Mouse (Mus musculus) hindbrain, embryonic 13.5 days (tissue): ENCODE results near the gene Prpf19. TPM values are rescaled to one million over a fixed set of nuclear protein-coding genes. Genes with fewer than 3 reads are reported as not detected.
A peak's percentile ranks its signal among the peaks of the same experiment; 100 is the strongest.

Experiments used
- ATAC-seq: fragments of 200-750 bp; cut with Nextera tagmentation; 2 replicates; pipeline ENCODE4 v1.8.0; 2017; ENCODE audit warnings: moderate TSS enrichment; ENCODE audit not compliant: low FRiP score
- H3K27ac ChIP-seq: fragments of 300-500 bp; sonication (generic); 2 replicates; pipeline ENCODE4 v1.5.1; 2015; ENCODE audit warnings: inconsistent platforms, mild to moderate bottlenecking, moderate library complexity
- H3K27me3 ChIP-seq: fragments of 300-500 bp; sonication (generic); 2 replicates; pipeline ENCODE4 v1.6.1; 2015; ENCODE audit warnings: mild to moderate bottlenecking, inconsistent platforms
- H3K36me3 ChIP-seq: fragments of 300-500 bp; sonication (generic); 2 replicates; pipeline ENCODE4 v1.6.1; 2015; ENCODE audit warnings: mild to moderate bottlenecking, inconsistent platforms
- H3K4me1 ChIP-seq: fragments of 300-500 bp; sonication (generic); replicated peaks from 2 replicates; pipeline ENCODE4 v1.6.1; 2015; ENCODE audit warnings: inconsistent platforms
- H3K4me2 ChIP-seq: fragments of 300-500 bp; sonication (generic); 2 replicates; pipeline ENCODE4 v1.6.1; 2015; ENCODE audit warnings: inconsistent platforms, mild to moderate bottlenecking, moderate library complexity
- H3K4me3 ChIP-seq: fragments of 300-500 bp; sonication (generic); 2 replicates; pipeline ENCODE4 v1.5.1; 2015; ENCODE audit warnings: mild to moderate bottlenecking, inconsistent platforms
- H3K9ac ChIP-seq: fragments of 300-500 bp; sonication (generic); 2 replicates; pipeline ENCODE4 v1.6.1; 2015; ENCODE audit warnings: mild to moderate bottlenecking, inconsistent platforms
- H3K9me3 ChIP-seq: fragments of 300-500 bp; sonication (generic); 2 replicates; pipeline ENCODE4 v1.6.1; 2016; ENCODE audit warnings: inconsistent platforms
- WGBS: fragments of 180-500 bp; shearing (Covaris S2); methylation state at CpG from one replicate; pipeline ENCODE4 v1.1.7; 2015; 5-methylcytosine and 5-hydroxymethylcytosine counted together
- polyA plus RNA-seq: library from polyadenylated mRNA; unstranded; fragments of >200 nt; fragmentation: Nextera tagmentation; extraction: Ambion mirVana; gene quantifications from 2 replicates; pipeline ENCODE4 v1.2.1, GENCODE M21; 2015

Prpf19 gene
- polyA plus RNA-seq, 1 experiment from 2014 or later: 40.2 TPM

DNA sequence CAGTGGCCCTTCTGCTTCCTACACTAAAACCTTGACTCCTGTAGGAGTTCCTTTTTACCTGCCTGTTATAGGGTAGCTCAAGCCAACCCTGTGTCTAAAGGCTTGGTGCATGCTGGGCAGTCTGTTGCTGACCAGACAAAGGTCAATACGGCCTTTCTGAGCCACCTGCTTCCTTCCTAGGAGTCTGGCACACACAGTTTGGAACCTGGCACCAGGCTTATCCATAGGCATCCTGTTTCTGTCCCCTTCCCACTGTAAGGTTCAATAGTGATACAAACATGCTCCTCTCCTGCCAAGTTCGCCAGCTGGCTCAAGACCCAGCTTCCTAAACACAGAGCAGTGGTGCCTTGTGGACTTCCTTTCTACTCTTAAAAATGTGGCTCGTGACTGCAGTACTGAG is 51.5 kb downstream of the Prpf19 start:
- ATAC-seq: no peak
- Histone ChIP-seq H3K4me2 (peak overlapping the region; percentile 100; the same call in 1 of the 2 replicates), H3K9ac (peak overlapping the region; percentile 91), H3K9me3 (no peaks in the 10 kb centered on the region), H3K4me3 (peak overlapping the region; percentile 72; the same call in 1 of the 2 replicates), H3K4me1 (peaks cover 33% of the 10 kb centered on the region), H3K27ac (no peak overlapping the region), H3K36me3 (peaks cover 44% of the 10 kb centered on the region), H3K27me3 (0 out of 2 replicates have a peak, but pooled peaks cover 6% of the 10 kb centered on the region)
- 91% methylated on average over 3 of the region's 3 CpGs for WGBS

DNA sequence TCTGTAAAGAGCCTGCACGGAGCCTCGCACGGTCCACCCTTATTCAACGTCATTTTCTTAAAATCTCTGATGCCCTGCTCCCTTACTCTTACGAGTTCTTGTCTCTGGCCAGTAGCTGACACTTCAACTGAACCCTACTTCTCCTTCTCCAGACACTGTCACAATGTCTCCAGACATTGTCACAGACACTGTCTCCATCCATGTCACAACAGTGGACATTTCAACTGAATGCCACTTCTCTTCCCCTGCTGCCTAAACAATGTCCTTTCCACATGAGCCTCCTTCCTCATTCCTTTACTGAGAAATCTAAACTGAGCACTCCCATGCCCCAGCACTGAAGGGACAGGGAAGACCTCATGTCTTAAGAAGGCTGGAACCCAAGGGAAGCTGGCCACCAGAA is 52.2 kb downstream of the Prpf19 start:
- peak overlapping the region; percentile 100 for H3K4me2 ChIP-seq
- H3K27ac ChIP-seq: no peak overlapping the region
- no peaks in the 10 kb centered on the region for H3K9me3 ChIP-seq
- WGBS: 86% methylated on average over 5 of the region's 5 CpGs
- peaks cover 37% of the 10 kb centered on the region for H3K4me1 ChIP-seq
- H3K4me3 ChIP-seq: peak overlapping the region; percentile 72
- no peak for ATAC-seq
- 0 out of 2 replicates have a peak, but pooled peaks cover under 1% of the 10 kb centered on the region for H3K27me3 ChIP-seq
- H3K36me3 ChIP-seq: peaks cover 39% of the 10 kb centered on the region
- peak overlapping the region; percentile 91 for H3K9ac ChIP-seq

DNA sequence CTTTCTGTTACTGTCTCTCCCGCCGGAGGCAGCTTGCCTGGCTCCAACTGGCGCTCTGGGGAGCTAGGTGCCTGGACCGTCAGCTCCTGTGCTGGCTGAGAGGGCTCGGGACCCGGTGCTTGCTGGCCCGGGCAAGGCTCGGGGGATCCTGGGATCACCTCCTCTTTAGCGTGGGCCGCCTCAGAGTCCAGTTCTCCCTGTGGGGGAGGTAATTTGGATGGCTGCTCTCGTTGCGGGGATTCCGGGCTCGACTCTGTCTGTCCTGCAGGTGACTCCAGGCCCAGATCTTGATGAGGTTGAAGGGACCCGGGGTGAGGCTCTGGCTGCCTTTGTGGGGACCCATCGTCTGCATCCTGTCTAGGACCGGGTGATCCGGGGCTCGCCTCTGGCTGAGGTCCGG is 53.4 kb downstream of the Prpf19 start:
- H3K9ac ChIP-seq: peak overlapping the region; percentile 91
- no peak for ATAC-seq
- peak overlapping the region; percentile 100 for H3K4me2 ChIP-seq
- H3K4me3 ChIP-seq: peak overlapping the region; percentile 72
- H3K36me3 ChIP-seq: peaks cover 27% of the 10 kb centered on the region
- no peak overlapping the region for H3K27ac ChIP-seq
- WGBS: 1% methylated on average over 20 of the region's 20 CpGs
- no peaks in the 10 kb centered on the region for H3K27me3 ChIP-seq
- H3K4me1 ChIP-seq: peaks cover 41% of the 10 kb centered on the region
- H3K9me3 ChIP-seq: no peaks in the 10 kb centered on the region

DNA sequence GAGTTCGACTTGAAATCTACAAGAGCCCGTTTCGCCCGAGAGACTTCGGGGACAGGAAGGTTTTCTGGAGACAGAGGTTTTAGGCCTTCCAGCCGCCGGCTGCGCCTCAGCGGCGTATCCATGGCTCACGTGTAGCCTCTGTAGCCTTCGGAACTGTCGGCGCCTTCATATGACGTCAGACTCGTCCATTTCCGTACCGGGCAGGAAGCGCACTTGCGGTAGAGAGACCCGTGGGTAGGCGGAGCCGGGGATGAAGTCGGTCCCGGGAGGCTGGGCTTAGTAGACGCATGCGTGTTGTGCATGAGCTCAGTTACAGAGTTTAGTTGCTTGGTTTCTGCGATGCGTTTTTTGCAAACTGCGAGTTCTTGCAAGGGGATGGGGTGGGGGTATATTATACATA is 54.1 kb downstream of the Prpf19 start, which contains the start of gene Ccdc86:
Gene Ccdc86, minus strand, starts transcription at position 155 of the 400 bp plus-strand sequence.
- peaks cover 41% of the 10 kb centered on the region for H3K4me1 ChIP-seq
- peaks cover 20% of the 10 kb centered on the region for H3K36me3 ChIP-seq
- peak within 1 kb of the TSS; percentile 100 for H3K4me2 ChIP-seq
- peak; percentile 97 for ATAC-seq
- H3K27me3 ChIP-seq: no peaks in the 10 kb centered on the region
- H3K27ac ChIP-seq: peak within 1 kb of the TSS; percentile 50; the same call in 1 of the 2 replicates
- peak within 1 kb of the TSS; percentile 72 for H3K4me3 ChIP-seq
- H3K9ac ChIP-seq: peak within 1 kb of the TSS; percentile 91
- H3K9me3 ChIP-seq: no peaks in the 10 kb centered on the region
- WGBS: under 1% methylated on average over 30 of the region's 30 CpGs

DNA sequence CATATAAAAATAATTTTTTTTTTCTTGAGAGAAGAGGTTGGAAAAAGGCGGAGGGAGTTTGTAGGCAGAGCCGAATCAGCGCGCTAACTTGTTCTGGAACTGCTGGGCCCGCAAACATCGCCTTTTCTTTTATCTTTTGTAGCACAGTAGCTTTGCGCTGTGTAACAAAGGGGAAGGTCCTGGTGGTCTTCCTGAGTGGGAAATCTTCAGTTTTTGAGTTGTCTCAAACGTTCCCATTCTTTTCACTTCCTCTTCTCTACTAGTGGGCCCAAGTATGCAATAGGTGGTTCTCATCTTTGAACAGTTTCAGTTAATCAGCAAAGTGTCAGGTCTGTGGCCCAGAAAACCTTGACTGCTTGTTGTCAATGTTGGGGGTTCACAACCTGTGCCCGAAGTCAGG is 54.5 kb downstream of the Prpf19 start:
- Histone ChIP-seq H3K36me3 (peaks cover 16% of the 10 kb centered on the region), H3K27ac (peak overlapping the region; percentile 50; the same call in 1 of the 2 replicates), H3K4me1 (peaks cover 41% of the 10 kb centered on the region), H3K4me2 (peak overlapping the region; percentile 61), H3K27me3 (no peaks in the 10 kb centered on the region), H3K9me3 (no peaks in the 10 kb centered on the region), H3K9ac (peak overlapping the region; percentile 53), H3K4me3 (peak overlapping the region; percentile 72)
- ATAC-seq: peak; percentile 13
- 38% methylated on average over 9 of the region's 9 CpGs for WGBS

DNA sequence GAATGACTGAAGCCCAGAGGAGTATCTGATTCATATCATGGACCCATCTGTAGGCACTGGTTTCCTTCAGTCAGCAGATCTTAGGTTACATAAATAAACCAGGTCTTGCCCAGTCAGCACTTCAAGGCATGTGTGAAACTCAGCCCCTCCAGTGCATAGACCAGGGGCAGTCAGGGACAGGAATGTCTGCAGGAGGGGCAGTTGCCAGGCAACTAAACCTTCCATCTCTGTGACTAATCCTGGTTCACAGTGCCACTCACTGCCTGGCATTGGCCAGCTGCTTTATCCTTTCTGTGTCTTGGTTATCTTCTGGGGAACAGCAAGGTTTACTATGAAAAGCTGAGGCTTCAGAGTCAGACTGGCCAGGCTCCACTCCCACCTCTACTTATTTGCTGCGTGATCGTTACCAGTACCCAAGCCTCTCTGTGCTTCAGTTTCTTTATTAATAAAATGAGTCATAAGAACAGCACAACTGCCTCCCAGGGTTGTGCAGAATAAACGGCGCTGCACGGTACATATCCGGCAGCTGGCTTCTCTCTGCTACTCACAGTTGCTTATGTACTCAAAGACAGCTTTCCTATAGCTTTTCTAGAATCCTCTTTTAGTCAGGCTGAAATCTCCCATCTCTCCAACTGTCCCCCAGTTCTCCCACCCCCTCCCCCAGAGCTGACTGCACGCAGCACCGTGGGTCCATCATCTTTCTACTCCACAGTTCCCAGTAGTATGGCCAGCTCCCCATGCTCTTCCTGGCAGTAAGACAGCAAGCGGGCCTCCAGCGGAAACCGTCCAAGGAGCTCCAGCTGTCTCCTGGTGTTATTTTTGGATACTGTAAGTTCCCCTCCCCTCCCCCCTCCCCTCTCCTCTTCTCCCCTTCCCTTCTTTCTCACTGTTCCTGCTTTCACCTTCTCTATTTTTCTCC is 57.2 kb downstream of the Prpf19 start:
- Histone ChIP-seq H3K36me3 (no peaks in the 10 kb centered on the region), H3K4me3 (no peak overlapping the region), H3K4me1 (peaks cover 28% of the 10 kb centered on the region), H3K9me3 (no peaks in the 10 kb centered on the region), H3K27me3 (no peaks in the 10 kb centered on the region), H3K9ac (peak overlapping the region; percentile 29; the same call in 1 of the 2 replicates), H3K4me2 (no peak overlapping the region), H3K27ac (no peak overlapping the region; the same call in 1 of the 2 replicates)
- WGBS: 65% methylated on average over 11 of the region's 11 CpGs
- ATAC-seq: no peak

Other genes with a start within 250 kb of the Prpf19 start
- gene Pga5, start 217.2 kb upstream of the Prpf19 start, polyA plus RNA-seq: not detected in 2 replicates
- 33.8 and 34.7 TPM in 2 replicates for gene Vps37c, start 206.5 kb upstream of the Prpf19 start, polyA plus RNA-seq
- 0.21 and 0.35 TPM in 2 replicates for gene Cd5, start 156.2 kb upstream of the Prpf19 start, polyA plus RNA-seq
- not detected in 2 replicates for gene Cd6, start 65.2 kb upstream of the Prpf19 start, polyA plus RNA-seq
- 0.25 and 0.36 TPM in 2 replicates for gene Slc15a3, start 55.5 kb upstream of the Prpf19 start, polyA plus RNA-seq
- 174 and 180 TPM in 2 replicates for gene Tmem132a, start 25.3 kb upstream of the Prpf19 start, polyA plus RNA-seq
- 34.2 and 34.3 TPM in 2 replicates for gene Tmem109, start 13.2 kb upstream of the Prpf19 start, polyA plus RNA-seq
- gene Zp1, start 25.4 kb downstream of the Prpf19 start, polyA plus RNA-seq: not detected in 2 replicates
- gene Ptgdr2, start 41.9 kb downstream of the Prpf19 start, polyA plus RNA-seq: 0.19 and 0.22 TPM in 2 replicates
- gene Ccdc86, start 54.0 kb downstream of the Prpf19 start, polyA plus RNA-seq: 15.0 and 15.2 TPM in 2 replicates
- gene Ms4a10, start 79.4 kb downstream of the Prpf19 start, polyA plus RNA-seq: not detected in 2 replicates
- not detected in 2 replicates for gene Ms4a15, start 98.0 kb downstream of the Prpf19 start, polyA plus RNA-seq
- not detected in 2 replicates for gene Ms4a18, start 122.8 kb downstream of the Prpf19 start, polyA plus RNA-seq
- not detected in 2 replicates for gene Ms4a8a, start 185.9 kb downstream of the Prpf19 start, polyA plus RNA-seq
- gene 1700017D01Rik, start 235.6 kb downstream of the Prpf19 start, polyA plus RNA-seq: not detected in 2 replicates